Mouse (Mus musculus) lung, postnatal 0 days (tissue): ENCODE data around the gene Gas2l1. TPM values are rescaled to one million over a fixed set of nuclear protein-coding genes. Genes with fewer than 3 reads are reported as not detected.

Experiments used
- ATAC-seq: fragments of 200-750 bp; cut with Nextera tagmentation; 2 replicates; pipeline ENCODE4 v1.8.0; 2017; ENCODE audit warnings: moderate library complexity
- DNase-seq: peaks from one replicate; pipeline ENCODE4 v3.0.0-alpha.2; 2016; ENCODE audit warnings: low spot score
- H3K27ac ChIP-seq: fragments of 300-500 bp; sonication (generic); 2 replicates; pipeline ENCODE4 v1.5.1; 2014; ENCODE audit warnings: antibody characterized with exemption, mild to moderate bottlenecking, low read length, mixed read lengths
- H3K27me3 ChIP-seq: fragments of 300-500 bp; sonication (generic); replicated peaks from 2 replicates; pipeline ENCODE4 v1.6.1; 2014; ENCODE audit warnings: low read length, mixed read lengths; ENCODE audit not compliant: insufficient read depth
- H3K36me3 ChIP-seq: fragments of 300-500 bp; sonication (generic); 2 replicates; pipeline ENCODE4 v1.6.1; 2014; ENCODE audit warnings: low read length, mixed read lengths; ENCODE audit not compliant: insufficient read depth
- H3K4me1 ChIP-seq: fragments of 300-500 bp; sonication (generic); 2 replicates; pipeline ENCODE4 v1.6.1; 2014; ENCODE audit warnings: antibody characterized with exemption, low read depth, low read length, mixed read lengths; ENCODE audit not compliant: insufficient read depth
- H3K4me2 ChIP-seq: fragments of 300-500 bp; sonication (generic); replicated peaks from 2 replicates; pipeline ENCODE4 v1.6.1; 2014; ENCODE audit warnings: low read depth, mild to moderate bottlenecking, low read length, moderate library complexity, mixed read lengths
- H3K4me3 ChIP-seq: fragments of 300-500 bp; sonication (generic); 2 replicates; pipeline ENCODE4 v1.5.1; 2014; ENCODE audit warnings: low read depth, low read length
- H3K9ac ChIP-seq: fragments of 300-500 bp; sonication (generic); replicated peaks from 2 replicates; pipeline ENCODE4 v1.6.1; 2014; ENCODE audit warnings: low read depth, mild to moderate bottlenecking
- H3K9me3 ChIP-seq: fragments of 300-500 bp; sonication (generic); 2 replicates; pipeline ENCODE4 v1.6.1; 2016; ENCODE audit warnings: low read length, mixed read lengths
- CTCF ChIP-seq: IDR thresholded peaks from 2 replicates; pipeline ENCODE4 v1.5.1; 2016; ENCODE audit warnings: antibody characterized with exemption, mild to moderate bottlenecking
- EP300 ChIP-seq: IDR thresholded peaks from 2 replicates; pipeline ENCODE4 v1.6.1; 2016; ENCODE audit warnings: antibody characterized with exemption, mild to moderate bottlenecking, control low read depth
- WGBS: fragments of 180-500 bp; shearing (Covaris S2); extraction: QIAGEN DNeasy Blood & Tissue Kit; methylation state at CpG from one replicate; pipeline ENCODE4 v1.1.7; 2014; 5-methylcytosine and 5-hydroxymethylcytosine counted together
- polyA plus RNA-seq: library from polyadenylated mRNA; unstranded; fragments of >200 nt; fragmentation: Nextera tagmentation; extraction: Ambion mirVana; gene quantifications from 2 replicates; pipeline ENCODE4 v1.2.1, GENCODE M21; 2015

Gene Gas2l1
- polyA plus RNA-seq, 1 experiment from 2014 or later = 33.3 TPM

- H3K27me3 ChIP-seq = no peaks in the 10 kb centered on the region
- no peak for DNase-seq
- no peaks in the 10 kb centered on the region for H3K4me1 ChIP-seq
- no peak overlapping the region for H3K4me2 ChIP-seq
- 63% methylated on average over 6 of the region's 6 CpGs for WGBS
- TF ChIP-seq CTCF (peak; percentile 52), EP300 (no peak)
- ATAC-seq = no peak
- H3K9me3 ChIP-seq = no peaks in the 10 kb centered on the region
- peaks cover 21% of the 10 kb centered on the region for H3K36me3 ChIP-seq
- H3K27ac ChIP-seq = no peak overlapping the region
- H3K9ac ChIP-seq = no peak overlapping the region
- no peak overlapping the region for H3K4me3 ChIP-seq
Observed at GRCm38 (mm10) chr11:5017506-5017905, 47.6 kb downstream of the Gas2l1 start.

GRCm38 (mm10) chr11:5016286-5016685 is 48.8 kb downstream of the Gas2l1 start:
- TF ChIP-seq EP300 (no peak), CTCF (no peak)
- Histone ChIP-seq H3K4me3 (no peak overlapping the region), H3K9ac (no peak overlapping the region), H3K27ac (no peak overlapping the region), H3K4me2 (no peak overlapping the region), H3K4me1 (no peaks in the 10 kb centered on the region), H3K27me3 (no peaks in the 10 kb centered on the region), H3K9me3 (no peaks in the 10 kb centered on the region), H3K36me3 (peaks cover 21% of the 10 kb centered on the region)
- DNase-seq (no peak), ATAC-seq (no peak)
- 93% methylated on average over 5 of the region's 5 CpGs for WGBS

GRCm38 (mm10) chr11:5015720-5016119 is 49.4 kb downstream of the Gas2l1 start:
- Histone ChIP-seq H3K4me3 (no peak overlapping the region), H3K4me1 (no peaks in the 10 kb centered on the region), H3K4me2 (no peak overlapping the region), H3K36me3 (peaks cover 21% of the 10 kb centered on the region), H3K27me3 (no peaks in the 10 kb centered on the region), H3K9me3 (no peaks in the 10 kb centered on the region), H3K27ac (no peak overlapping the region), H3K9ac (no peak overlapping the region)
- DNase-seq (peak; percentile 64), ATAC-seq (peak; percentile 69)
- TF ChIP-seq CTCF (peak; percentile 75), EP300 (no peak)
- WGBS = 42% methylated on average over 2 of the region's 2 CpGs

- Histone ChIP-seq H3K27me3 (no peaks in the 10 kb centered on the region), H3K4me3 (no peak overlapping the region), H3K36me3 (peaks cover 12% of the 10 kb centered on the region), H3K4me1 (no peaks in the 10 kb centered on the region), H3K9ac (no peak overlapping the region), H3K27ac (no peak overlapping the region), H3K9me3 (no peaks in the 10 kb centered on the region), H3K4me2 (no peak overlapping the region)
- ATAC-seq (no peak), DNase-seq (no peak)
- no peak for TF ChIP-seq EP300
- TF ChIP-seq CTCF = no peak
- 75% methylated on average over 5 of the region's 5 CpGs for WGBS
Observed at GRCm38 (mm10) chr11:5012213-5012715, 52.9 kb downstream of the Gas2l1 start.

GRCm38 (mm10) chr11:5011480-5011879 is 53.6 kb downstream of the Gas2l1 start:
- TF ChIP-seq EP300 = no peak
- TF ChIP-seq CTCF = no peak
- Histone ChIP-seq H3K27me3 (no peaks in the 10 kb centered on the region), H3K4me2 (no peak overlapping the region), H3K36me3 (peaks cover 9% of the 10 kb centered on the region), H3K4me3 (no peak overlapping the region), H3K9me3 (no peaks in the 10 kb centered on the region), H3K27ac (no peak overlapping the region), H3K9ac (no peak overlapping the region), H3K4me1 (no peaks in the 10 kb centered on the region)
- WGBS = 75% methylated on average over 1 of the region's 1 CpGs
- ATAC-seq (no peak), DNase-seq (no peak)

- 90% methylated on average over 1 of the region's 1 CpGs for whole genome bisulfite sequencing
- Histone ChIP-seq H3K36me3 (peaks cover 6% of the 10 kb centered on the region), H3K9me3 (no peaks in the 10 kb centered on the region), H3K4me3 (no peak overlapping the region), H3K27me3 (no peaks in the 10 kb centered on the region), H3K27ac (no peak overlapping the region), H3K9ac (no peak overlapping the region), H3K4me1 (no peaks in the 10 kb centered on the region), H3K4me2 (no peak overlapping the region)
- DNase-seq (no peak), ATAC-seq (no peak)
- TF ChIP-seq EP300 (no peak), CTCF (no peak)
Observed at GRCm38 (mm10) chr11:5010205-5010604, 54.9 kb downstream of the Gas2l1 start.
